Mouse (Mus musculus) C2C12 (cell line): Measurements from ENCODE around the gene Tbc1d23.

Source experiments
- CEBPB ChIP-seq: IDR thresholded peaks from one replicate; pipeline ENCODE4 v1.6.1; 2011; ENCODE audit warnings: low read depth, mild to moderate bottlenecking, control low read depth, moderate library complexity
- CTCF ChIP-seq: IDR thresholded peaks from one replicate; pipeline ENCODE4 v1.5.1; 2011; ENCODE audit not compliant: control insufficient read depth, insufficient read depth, insufficient read length
- FOSL1 ChIP-seq: IDR thresholded peaks from one replicate; pipeline ENCODE4 v1.8.0; 2011; ENCODE audit warnings: mild to moderate bottlenecking, low read length; ENCODE audit not compliant: poor library complexity, insufficient read depth, severe bottlenecking
- MAX ChIP-seq: IDR thresholded peaks from one replicate; pipeline ENCODE4 v1.6.1; 2011; ENCODE audit warnings: mild to moderate bottlenecking, control low read depth
- USF1 ChIP-seq: IDR thresholded peaks from one replicate; pipeline ENCODE4 v1.6.1; 2011; ENCODE audit warnings: low read depth, mild to moderate bottlenecking, control low read depth, moderate library complexity

DNA sequence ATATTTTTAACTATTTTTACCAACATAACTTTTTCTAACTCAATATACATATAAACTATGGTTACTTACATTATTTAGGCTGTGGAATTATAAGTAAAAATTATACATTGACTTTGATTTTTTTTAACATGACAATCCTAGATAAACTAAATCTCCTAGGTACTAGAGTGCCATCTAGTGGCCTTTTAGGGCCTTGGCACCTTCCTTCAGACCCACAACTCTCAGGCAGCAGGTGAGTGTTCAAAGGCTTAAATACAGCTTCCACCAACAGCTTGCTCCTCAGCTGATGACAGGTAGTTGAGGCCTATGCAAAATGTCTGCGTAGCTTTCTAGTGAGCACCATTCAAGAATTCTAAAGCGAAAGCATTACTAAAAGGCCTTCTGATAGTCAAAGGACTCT is 54.0 kb downstream of the Tbc1d23 start:
- TF ChIP-seq CTCF (no peak), USF1 (no peak), FOSL1 (no peak), MAX (no peak), CEBPB (no peak)
